Mouse (Mus musculus): Measurements from ENCODE around the gene Olfr619.

The Olfr619 gene

GRCm38 (mm10) chr7:103600275-103600674 lies at the start of gene Olfr619:
TSS of gene Olfr619 (plus strand) at chr7:103600575.
- no peak for DNase-seq (ENCODE audit: low spot score in 2 of 2)

- no peak for DNase-seq (ENCODE audit: low spot score in 2 of 2)
These were observed 44.6 kb upstream of the Olfr619 start, which contains the start of gene Olfr615 for GRCm38 (mm10) chr7:103555779-103556178. TSS of gene Olfr615 (plus strand) at chr7:103556079.

DNA sequence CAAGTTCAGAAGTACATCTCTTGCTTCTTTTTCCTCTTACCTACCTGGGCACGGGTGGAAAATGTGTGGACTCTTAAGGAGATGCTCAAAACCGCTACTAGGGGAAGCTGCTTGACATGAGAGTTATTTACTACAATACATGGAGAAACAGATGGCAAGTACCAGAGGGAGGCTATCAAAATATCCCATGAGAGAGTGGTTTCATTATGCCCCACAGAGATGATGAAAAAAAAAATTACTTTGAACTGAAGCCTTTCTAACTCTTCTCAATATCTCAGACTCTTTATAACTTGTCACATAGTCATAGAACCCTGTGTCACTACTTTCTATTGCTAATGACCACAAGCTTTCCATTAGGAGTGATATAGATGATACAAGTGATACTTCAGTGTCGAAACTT lies 31.3 kb upstream of the Olfr619 start, which contains the start of gene Olfr616:
Gene Olfr616 (minus strand): TSS at position 101 of the 400 bp plus-strand sequence.
- no peak for DNase-seq (ENCODE audit: low spot score in 2 of 2)

DNA sequence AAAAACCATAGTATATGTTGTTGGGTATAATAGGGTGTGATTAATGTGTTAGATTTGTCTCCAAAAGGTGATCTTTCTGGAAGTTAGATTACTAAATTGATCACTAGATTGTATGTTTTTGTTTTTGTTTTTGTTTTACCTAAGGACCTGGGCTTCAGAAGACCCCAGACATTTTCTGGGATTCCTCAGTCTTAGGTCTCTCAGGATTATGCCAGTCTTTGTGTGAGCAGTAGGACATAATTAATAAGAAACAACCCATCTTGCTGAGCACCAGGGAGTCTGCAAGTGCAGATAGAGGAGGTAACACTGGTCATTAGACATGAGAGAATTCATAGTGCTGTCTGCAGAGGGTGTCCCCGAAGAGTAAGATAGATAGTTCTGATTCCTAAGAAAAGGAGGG lies 27.6 kb upstream of the Olfr619 start, which contains the start of gene Olfr617:
Gene Olfr617 (plus strand): TSS at position 301 of the 400 bp plus-strand sequence.
- DNase-seq (ENCODE audit: low spot score in 2 of 2): no peak

- DNase-seq (ENCODE audit: low spot score in 2 of 2): no peak
These were observed 10.6 kb upstream of the Olfr619 start, which contains the start of gene Olfr618 for GRCm38 (mm10) chr7:103589803-103590202. TSS of gene Olfr618 (plus strand) at chr7:103590103.

DNA sequence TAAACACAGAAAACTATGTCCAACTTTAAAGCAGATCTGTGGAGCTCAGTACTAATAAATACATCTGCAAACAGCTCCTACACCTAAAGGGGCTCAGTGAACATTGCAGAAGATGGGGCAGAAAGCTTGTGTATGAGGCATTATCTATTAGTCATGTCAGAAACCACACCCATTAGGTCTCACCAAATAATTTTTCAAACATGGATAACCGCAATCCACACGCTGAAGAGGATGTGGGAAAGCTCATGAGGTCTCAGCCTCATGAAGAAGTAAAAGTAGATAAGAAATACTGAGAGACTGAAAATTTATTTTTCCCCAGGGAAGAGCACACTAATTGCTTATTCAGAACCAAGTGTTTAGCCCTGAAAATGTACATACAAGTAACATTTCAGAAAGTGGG lies 7.0 kb downstream of the Olfr619 start:
- DNase-seq (ENCODE audit: low spot score in 2 of 2): no peak

DNA sequence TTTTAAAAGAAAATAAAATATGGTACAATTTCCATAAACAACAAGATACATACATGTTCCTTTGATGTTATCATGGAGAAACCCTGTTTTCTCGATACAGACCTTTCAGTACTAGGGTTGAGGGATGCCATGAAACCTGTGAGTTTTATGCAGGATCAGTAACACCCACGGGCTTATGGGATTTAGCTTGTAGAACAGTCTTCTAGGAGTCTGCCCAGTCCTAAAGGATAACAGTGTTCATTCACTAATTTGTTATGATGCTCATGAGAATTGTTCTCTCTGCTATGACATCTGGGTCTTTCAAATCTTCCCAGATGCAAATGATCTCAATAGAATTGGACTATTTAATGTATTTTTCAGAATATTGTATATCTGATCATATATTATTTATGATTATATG lies 12.1 kb downstream of the Olfr619 start, which contains the start of gene Olfr620:
Gene Olfr620 (minus strand): TSS at position 101 of the 400 bp plus-strand sequence.
- DNase-seq (ENCODE audit: low spot score in 2 of 2): no peak

DNA sequence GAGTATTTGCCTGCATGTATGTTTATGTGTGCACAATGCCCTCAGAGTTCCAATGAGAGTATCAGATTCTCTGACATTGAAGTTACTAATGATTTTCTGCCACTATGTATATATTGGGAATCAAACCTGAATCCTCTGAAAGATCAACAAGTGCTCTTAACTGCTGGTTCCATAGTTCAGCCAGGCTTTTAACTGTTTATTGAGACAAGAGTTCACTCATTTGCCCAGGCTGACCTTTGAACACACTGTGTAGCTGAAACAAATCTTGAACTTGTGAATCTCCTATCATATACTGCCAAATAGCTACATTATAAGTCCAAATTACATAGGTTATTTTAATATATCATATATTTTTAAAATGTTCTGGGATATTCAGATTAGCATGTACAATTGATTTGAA lies 36.4 kb downstream of the Olfr619 start:
- DNase-seq (ENCODE audit: low spot score in 2 of 2): no peak

GRCm38 (mm10) chr7:103642602-103643001 lies 42.2 kb downstream of the Olfr619 start, which contains the start of gene Olfr622:
TSS of gene Olfr622 (minus strand) at chr7:103642702.
- DNase-seq (ENCODE audit: low spot score in 2 of 2): no peak

DNA sequence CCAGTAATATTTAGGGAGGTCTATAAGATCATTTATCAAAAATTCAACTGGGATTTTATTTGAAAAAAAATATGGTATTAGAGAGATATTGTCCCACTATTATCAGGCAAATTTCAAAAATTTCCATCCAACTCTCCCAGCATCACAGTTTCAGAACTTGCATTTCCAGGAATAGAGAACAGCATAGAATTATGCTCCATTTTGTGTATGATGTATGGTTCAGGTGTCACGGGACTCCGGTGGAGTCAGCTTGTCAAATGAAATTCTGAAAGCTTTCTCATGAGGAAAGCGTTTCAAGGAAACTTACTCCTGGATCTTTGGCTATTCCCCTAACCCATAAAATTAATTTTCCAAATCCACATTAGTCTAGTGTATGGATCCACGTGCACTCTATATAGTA lies 43.7 kb downstream of the Olfr619 start:
- no peak for DNase-seq (ENCODE audit: low spot score in 2 of 2)
